ENCODE assay signal across 17 mouse cellular contexts in genomic region chr1:128545672-128546071, GRCm38 (mm10). TPM values are rescaled to one million over a fixed set of nuclear protein-coding genes. Genes with fewer than 3 reads are reported as not detected.
DNase-seq lines count a peak whose midpoint lies in the region; ATAC-seq and TF ChIP-seq lines count a peak whose summit lies in the region.
"Had no signal": no experiment of that assay in that cellular context is flagged by ENCODE, and none has a peak within 500 bp of the region (broad histone marks: within the 10 kb centered on the region; RNA-seq: fewer than 3 reads in every experiment).

No protein-coding gene starts in this region.

- ATAC-seq in hindbrain, embryonic 13.5 days (ENCODE audit: low FRiP score) = peak; percentile 52; the same call in 1 of the 2 replicates
- no peak for ATAC-seq in hindbrain, embryonic 12.5 days (ENCODE audit: low FRiP score)
- no peak for ATAC-seq in midbrain, postnatal 0 days (ENCODE audit: low FRiP score)
- peak; percentile 86 for ATAC-seq in forebrain, embryonic 16.5 days
- ATAC-seq: intestine, embryonic 15.5 days had no signal

- no peaks in the 10 kb centered on the region for H3K9me3 ChIP-seq in hindbrain, embryonic 13.5 days
- no peaks in the 10 kb centered on the region for H3K9me3 ChIP-seq in hindbrain, embryonic 12.5 days (replicated peaks)
- H3K9me3 ChIP-seq in midbrain, postnatal 0 days (ENCODE audit: low read length) = no peaks in the 10 kb centered on the region
- H3K9me3 ChIP-seq in midbrain, embryonic 10.5 days (replicated peaks) = no peaks in the 10 kb centered on the region
- H3K9me3 ChIP-seq in forebrain, embryonic 16.5 days (ENCODE audit: control insufficient read depth, low read length) = no peaks in the 10 kb centered on the region
- H3K9me3 ChIP-seq: intestine, embryonic 15.5 days; kidney, embryonic 15.5 days; lung, embryonic 15.5 days had no signal

- H3K4me1 ChIP-seq in hindbrain, embryonic 13.5 days (replicated peaks) = peaks cover 12% of the 10 kb centered on the region
- H3K4me1 ChIP-seq in hindbrain, embryonic 12.5 days = peaks cover 7% of the 10 kb centered on the region
- H3K4me1 ChIP-seq in midbrain, postnatal 0 days (ENCODE audit: insufficient read depth, low read length) = no peaks in the 10 kb centered on the region
- H3K4me1 ChIP-seq in midbrain, embryonic 10.5 days = peaks cover 36% of the 10 kb centered on the region
- peaks cover 5% of the 10 kb centered on the region; the same call in 1 of the 2 replicates for H3K4me1 ChIP-seq in forebrain, embryonic 16.5 days (replicated peaks; ENCODE audit: control insufficient read depth, insufficient read depth, low read length)
- H3K4me1 ChIP-seq: intestine, embryonic 15.5 days; kidney, embryonic 15.5 days had no signal

- no peak overlapping the region for H3K4me3 ChIP-seq in hindbrain, embryonic 13.5 days
- no peak overlapping the region for H3K4me3 ChIP-seq in hindbrain, embryonic 12.5 days
- H3K4me3 ChIP-seq in midbrain, postnatal 0 days (ENCODE audit: low read depth, low read length) = no peak overlapping the region
- H3K4me3 ChIP-seq in midbrain, embryonic 10.5 days = no peak overlapping the region
- H3K4me3 ChIP-seq in forebrain, embryonic 16.5 days (replicated peaks; ENCODE audit: low read length) = no peak overlapping the region
- H3K4me3 ChIP-seq: intestine, embryonic 15.5 days; kidney, embryonic 15.5 days; lung, embryonic 15.5 days; megakaryocyte, embryonic 14.5 days had no signal

- no peaks in the 10 kb centered on the region for H3K36me3 ChIP-seq in hindbrain, embryonic 13.5 days
- no peaks in the 10 kb centered on the region for H3K36me3 ChIP-seq in hindbrain, embryonic 12.5 days
- H3K36me3 ChIP-seq in midbrain, postnatal 0 days (ENCODE audit: insufficient read depth, low read length) = no peaks in the 10 kb centered on the region
- no peaks in the 10 kb centered on the region for H3K36me3 ChIP-seq in midbrain, embryonic 10.5 days
- H3K36me3 ChIP-seq in forebrain, embryonic 16.5 days (ENCODE audit: control insufficient read depth, insufficient read depth) = no peaks in the 10 kb centered on the region
- H3K36me3 ChIP-seq: intestine, embryonic 15.5 days; kidney, embryonic 15.5 days; lung, embryonic 15.5 days had no signal

- H3K27ac ChIP-seq in hindbrain, embryonic 13.5 days = no peak overlapping the region
- no peak overlapping the region for H3K27ac ChIP-seq in hindbrain, embryonic 12.5 days
- no peak overlapping the region for H3K27ac ChIP-seq in midbrain, postnatal 0 days (ENCODE audit: low read depth, low read length)
- no peak overlapping the region for H3K27ac ChIP-seq in midbrain, embryonic 10.5 days (replicated peaks)
- H3K27ac ChIP-seq in forebrain, embryonic 16.5 days (ENCODE audit: low read length) = 0 out of 2 replicates have a peak overlapping the region, but pooled peaks have one; percentile 0
- H3K27ac ChIP-seq: intestine, embryonic 15.5 days; kidney, embryonic 15.5 days; lung, embryonic 15.5 days had no signal

- H3K9ac ChIP-seq in hindbrain, embryonic 13.5 days = no peak overlapping the region
- H3K9ac ChIP-seq in hindbrain, embryonic 12.5 days = no peak overlapping the region
- H3K9ac ChIP-seq in midbrain, postnatal 0 days (replicated peaks; ENCODE audit: low read length, poor library complexity, severe bottlenecking) = no peak overlapping the region
- no peak overlapping the region for H3K9ac ChIP-seq in forebrain, embryonic 16.5 days (replicated peaks; ENCODE audit: low read depth, low read length)
- H3K9ac ChIP-seq: intestine, embryonic 15.5 days; kidney, embryonic 15.5 days; lung, embryonic 15.5 days had no signal

- H3K4me2 ChIP-seq in hindbrain, embryonic 13.5 days = no peak overlapping the region
- no peak overlapping the region for H3K4me2 ChIP-seq in hindbrain, embryonic 12.5 days (replicated peaks)
- H3K4me2 ChIP-seq in midbrain, postnatal 0 days (ENCODE audit: low read depth, low read length, poor library complexity, severe bottlenecking) = no peak overlapping the region
- H3K4me2 ChIP-seq in forebrain, embryonic 16.5 days (ENCODE audit: low read length) = no peak overlapping the region
- H3K4me2 ChIP-seq: heart, embryonic 11.5 days; intestine, embryonic 15.5 days; kidney, embryonic 15.5 days; liver, embryonic 11.5 days; lung, embryonic 15.5 days had no signal

- 51% methylated on average over 6 of the region's 6 CpGs for WGBS in hindbrain, embryonic 13.5 days
- WGBS in hindbrain, embryonic 12.5 days = 69% methylated on average over 6 of the region's 6 CpGs
- 64% methylated on average over 6 of the region's 6 CpGs for WGBS in midbrain, postnatal 0 days
- whole genome bisulfite sequencing in midbrain, embryonic 10.5 days = 85% methylated on average over 6 of the region's 6 CpGs
- WGBS in forebrain, embryonic 16.5 days = 44% methylated on average over 6 of the region's 6 CpGs

- peak; percentile 32 for DNase-seq in midbrain, postnatal 0 days (ENCODE audit: low spot score)
- DNase-seq in midbrain, embryonic 10.5 days (ENCODE audit: low spot score) = no peak
- DNase-seq in cerebellum, postnatal 10 days = no peak
- DNase-seq in testis, postnatal 10 days (ENCODE audit: low spot score) = no peak
- DNase-seq: adrenal gland, postnatal 36 days; cerebellum, adult 9-11 months; spleen, adult 18-20 months; thymus, adult 2 months had no signal

- no peaks in the 10 kb centered on the region for H3K27me3 ChIP-seq in hindbrain, embryonic 13.5 days
- H3K27me3 ChIP-seq in hindbrain, embryonic 12.5 days = no peaks in the 10 kb centered on the region
- no peaks in the 10 kb centered on the region for H3K27me3 ChIP-seq in midbrain, postnatal 0 days (ENCODE audit: insufficient read depth, low read length)
- peaks cover 13% of the 10 kb centered on the region; the same call in 1 of the 2 replicates for H3K27me3 ChIP-seq in midbrain, embryonic 10.5 days (ENCODE audit: low read depth, poor library complexity, severe bottlenecking)
- no peaks in the 10 kb centered on the region for H3K27me3 ChIP-seq in forebrain, embryonic 16.5 days (replicated peaks; ENCODE audit: control insufficient read depth, insufficient read depth, low read length)
- H3K27me3 ChIP-seq: intestine, embryonic 15.5 days; kidney, embryonic 15.5 days; lung, embryonic 15.5 days; megakaryocyte, embryonic 14.5 days had no signal

- no peak for TF ChIP-seq CTCF in midbrain, postnatal 0 days (IDR thresholded peaks at IDR 0.05)

RNA-seq across cellular contexts. Expression of gene Cxcr4, which starts 46.4 kb away (rescaled TPM):
- polyA plus RNA-seq in hindbrain, embryonic 13.5 days (2015; fragmentation: Nextera tagmentation; extraction: Ambion mirVana) = 15.4 and 15.5 TPM in 2 replicates
- 17.8 and 18.2 TPM in 2 replicates for polyA plus RNA-seq in hindbrain, embryonic 12.5 days (2016; fragmentation: Nextera tagmentation; extraction: Ambion mirVana)
- 19.3 and 28.5 TPM in 2 replicates for total RNA-seq in midbrain, postnatal 0 days (2014; rRNA removed)
- 1.5 and 1.7 TPM in 2 replicates for polyA plus RNA-seq in midbrain, postnatal 0 days (2015; fragmentation: Nextera tagmentation; extraction: Ambion mirVana)
- polyA plus RNA-seq in midbrain, embryonic 10.5 days (2016; fragmentation: Nextera tagmentation; extraction: Ambion mirVana) = 18.6 and 20.2 TPM in 2 replicates
- polyA plus RNA-seq in forebrain, embryonic 16.5 days (2015; fragmentation: Nextera tagmentation; extraction: Ambion mirVana) = 11.3 and 14.4 TPM in 2 replicates

Comparison
In these comparisons a context has a peak if more than half of its experiments do, and no peak if none do; other contexts are left out.
1. ATAC-seq: peak in hindbrain, embryonic 13.5 days (single experiment) and forebrain, embryonic 16.5 days (single experiment); none in hindbrain, embryonic 12.5 days (single experiment) and midbrain, postnatal 0 days (single experiment).